Mouse (Mus musculus): ENCODE measurements around the gene Gm15737. TPM values are rescaled to one million over a fixed set of nuclear protein-coding genes. Genes with fewer than 3 reads are reported as not detected.

The Gm15737 gene
- polyA plus RNA-seq, 1 experiment from 2014 or later: not detected

DNA sequence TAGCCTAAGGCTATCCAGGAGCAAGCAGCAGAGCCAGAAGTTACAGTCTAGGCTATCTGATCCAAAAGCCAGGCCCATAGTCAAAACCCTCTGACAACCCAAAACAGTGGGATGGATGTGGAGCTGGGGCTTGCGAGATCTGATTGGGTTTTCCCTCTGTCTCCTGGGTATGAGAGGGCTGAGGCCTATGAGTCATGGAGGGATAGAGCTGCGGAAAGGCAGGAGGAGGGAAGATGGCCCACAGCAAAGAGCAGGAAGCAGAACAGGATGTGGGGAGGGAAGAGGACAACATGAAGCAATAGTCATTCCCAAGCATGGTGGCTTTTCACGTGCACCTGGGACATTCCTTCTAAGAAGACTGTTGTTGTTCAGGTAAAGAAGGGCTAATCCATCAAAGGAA, 41.5 kb downstream of the Gm15737 start:
- DNase-seq (no peak), ATAC-seq (ENCODE audit: low read depth) (no peak)
- Histone ChIP-seq H3K27ac (no peak overlapping the region), H3K4me3 (replicated peaks) (no peak overlapping the region), H3K9ac (no peak overlapping the region), H3K36me3 (no peaks in the 10 kb centered on the region), H3K27me3 (no peaks in the 10 kb centered on the region), H3K4me2 (no peak overlapping the region), H3K9me3 (replicated peaks) (no peaks in the 10 kb centered on the region), H3K4me1 (replicated peaks) (no peaks in the 10 kb centered on the region)
- WGBS (ENCODE audit: insufficient replicate concordance): 42% methylated on average over 3 of the region's 3 CpGs

DNA sequence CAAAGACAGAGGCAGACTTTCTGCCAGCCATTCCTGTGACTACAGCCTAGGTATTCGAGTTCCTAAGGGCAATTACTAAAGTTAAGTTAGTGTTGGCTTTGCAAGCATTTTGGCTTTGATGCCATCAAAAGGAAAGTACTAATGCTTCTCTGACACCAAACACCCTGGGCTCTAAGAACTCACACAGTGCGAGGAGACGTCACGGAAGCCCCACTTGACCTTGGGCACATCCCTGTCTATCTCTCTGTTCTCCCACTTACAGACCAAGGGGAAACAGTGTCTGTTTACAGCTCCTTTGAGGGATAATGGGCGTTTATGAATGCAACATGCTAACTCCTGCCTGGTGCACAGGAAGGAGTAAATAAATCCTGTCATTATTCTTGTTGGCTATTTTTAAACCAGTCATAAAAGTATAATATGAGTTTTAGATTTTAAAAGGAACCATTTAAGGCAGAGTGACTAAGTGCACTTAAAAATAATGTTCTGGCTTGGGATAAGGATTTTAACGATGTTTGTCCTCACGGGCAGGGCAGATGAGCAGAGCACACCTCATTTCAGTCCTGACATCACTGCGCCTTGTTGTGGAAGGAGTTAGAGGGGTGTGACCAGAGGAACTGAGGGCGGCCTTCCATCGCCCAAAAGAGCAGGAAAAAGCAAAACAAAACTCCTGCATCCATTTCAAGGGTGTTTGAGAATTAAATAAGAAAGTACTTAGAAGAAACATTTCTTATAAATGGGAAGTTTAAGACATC, 52.0 kb downstream of the Gm15737 start:
- Histone ChIP-seq H3K9me3 (replicated peaks) (no peaks in the 10 kb centered on the region), H3K27me3 (no peaks in the 10 kb centered on the region), H3K36me3 (no peaks in the 10 kb centered on the region), H3K27ac (no peak overlapping the region), H3K4me2 (no peak overlapping the region), H3K4me1 (replicated peaks) (no peaks in the 10 kb centered on the region), H3K4me3 (replicated peaks) (no peak overlapping the region), H3K9ac (no peak overlapping the region)
- WGBS (ENCODE audit: insufficient replicate concordance): 63% methylated on average over 10 of the region's 10 CpGs
- DNase-seq (no peak), ATAC-seq (ENCODE audit: low read depth) (no peak)

DNA sequence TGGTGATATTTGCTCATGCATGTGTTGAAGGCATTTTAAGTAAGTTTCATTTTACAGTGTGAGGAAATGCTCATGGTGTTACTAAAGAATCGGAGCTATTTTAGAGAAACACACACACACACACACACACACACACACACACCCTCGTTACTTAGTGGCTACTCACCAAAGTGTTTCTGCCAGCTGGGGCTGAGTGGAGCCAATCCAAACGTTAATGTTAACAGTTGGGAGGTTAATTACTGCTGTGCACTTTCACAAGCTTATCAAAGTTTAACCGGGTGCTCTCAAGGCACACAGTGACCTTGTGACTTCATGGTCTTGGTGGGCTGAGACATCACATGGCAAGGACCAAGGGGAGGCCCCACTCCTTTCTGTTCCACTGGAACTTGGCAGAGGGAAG, 52.7 kb downstream of the Gm15737 start:
- H3K4me3 ChIP-seq (replicated peaks): no peak overlapping the region
- 36% methylated on average over 4 of the region's 4 CpGs for WGBS (ENCODE audit: insufficient replicate concordance)
- no peaks in the 10 kb centered on the region for H3K27me3 ChIP-seq
- no peaks in the 10 kb centered on the region for H3K9me3 ChIP-seq (replicated peaks)
- no peak overlapping the region for H3K9ac ChIP-seq
- no peak for ATAC-seq (ENCODE audit: low read depth)
- no peak for DNase-seq
- H3K4me2 ChIP-seq: no peak overlapping the region
- H3K4me1 ChIP-seq (replicated peaks): no peaks in the 10 kb centered on the region
- no peaks in the 10 kb centered on the region for H3K36me3 ChIP-seq
- H3K27ac ChIP-seq: no peak overlapping the region

DNA sequence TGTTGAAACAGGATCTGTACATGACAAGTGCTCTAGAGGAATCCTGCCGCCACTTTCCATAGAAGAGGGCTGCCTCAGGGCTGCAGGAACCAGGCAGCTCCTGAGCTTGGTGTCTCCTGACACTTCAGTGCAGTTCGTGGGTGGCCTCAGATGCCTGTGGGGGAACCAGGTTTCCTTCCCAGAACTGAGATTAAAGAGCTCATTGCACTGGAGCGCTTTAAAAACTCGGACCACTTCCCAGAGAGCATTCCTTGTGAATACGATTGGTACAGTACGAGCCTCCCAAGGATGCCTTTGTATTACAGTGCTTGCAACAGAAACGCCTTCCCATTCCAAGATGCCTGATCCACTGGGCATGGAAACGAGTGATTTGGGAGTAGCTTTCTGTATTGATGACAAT, 55.4 kb downstream of the Gm15737 start:
- H3K4me1 ChIP-seq (replicated peaks): no peaks in the 10 kb centered on the region
- 63% methylated on average over 8 of the region's 8 CpGs for WGBS (ENCODE audit: insufficient replicate concordance)
- H3K36me3 ChIP-seq: no peaks in the 10 kb centered on the region
- no peak for DNase-seq
- no peak for ATAC-seq (ENCODE audit: low read depth)
- no peaks in the 10 kb centered on the region for H3K9me3 ChIP-seq (replicated peaks)
- no peak overlapping the region for H3K4me2 ChIP-seq
- no peak overlapping the region for H3K27ac ChIP-seq
- no peaks in the 10 kb centered on the region for H3K27me3 ChIP-seq
- H3K9ac ChIP-seq: no peak overlapping the region
- no peak overlapping the region for H3K4me3 ChIP-seq (replicated peaks)

DNA sequence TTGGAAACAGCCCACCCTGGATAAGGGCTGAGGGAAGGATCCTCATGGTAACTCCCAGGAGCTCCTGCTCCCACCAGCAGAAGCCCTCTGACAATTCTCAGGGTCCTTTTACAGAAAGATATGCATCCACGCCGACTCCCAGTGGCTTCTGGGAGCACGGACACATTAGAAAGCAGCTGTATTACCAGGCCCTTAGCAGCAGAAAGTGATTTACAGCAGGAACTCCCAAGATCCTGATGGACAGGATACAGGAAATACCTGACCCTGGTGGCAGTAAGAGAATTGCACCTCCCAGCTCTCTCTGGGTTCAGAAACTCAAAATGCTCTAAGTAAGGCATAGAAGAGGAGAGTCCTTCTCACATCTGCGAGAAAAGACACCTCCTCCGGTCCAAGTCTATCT, 59.1 kb downstream of the Gm15737 start:
- WGBS (ENCODE audit: insufficient replicate concordance): 49% methylated on average over 5 of the region's 5 CpGs
- Histone ChIP-seq H3K27ac (no peak overlapping the region), H3K4me1 (replicated peaks) (no peaks in the 10 kb centered on the region), H3K4me2 (no peak overlapping the region), H3K9me3 (replicated peaks) (no peaks in the 10 kb centered on the region), H3K4me3 (replicated peaks) (no peak overlapping the region), H3K9ac (no peak overlapping the region), H3K27me3 (no peaks in the 10 kb centered on the region), H3K36me3 (no peaks in the 10 kb centered on the region)
- DNase-seq: no peak
- no peak for ATAC-seq (ENCODE audit: low read depth)

Other genes with a start within 250 kb of the Gm15737 start
- gene Prickle2, start 163.2 kb upstream of the Gm15737 start, polyA plus RNA-seq (2015; fragmentation: Nextera tagmentation; extraction: Ambion mirVana): 0.34 and 0.37 TPM in 2 replicates
- gene A730049H05Rik, start 52.9 kb upstream of the Gm15737 start, polyA plus RNA-seq (2015; fragmentation: Nextera tagmentation; extraction: Ambion mirVana): 0.09 and 0.22 TPM in 2 replicates
- 0.79 and 0.91 TPM in 2 replicates for gene Adamts9, start 74.1 kb downstream of the Gm15737 start, polyA plus RNA-seq (2015; fragmentation: Nextera tagmentation; extraction: Ambion mirVana)

Measured in liver, embryonic 13.5 days (tissue).